Comparison of ENCODE assay signal across 24 mouse cellular contexts in the genomic region with DNA sequence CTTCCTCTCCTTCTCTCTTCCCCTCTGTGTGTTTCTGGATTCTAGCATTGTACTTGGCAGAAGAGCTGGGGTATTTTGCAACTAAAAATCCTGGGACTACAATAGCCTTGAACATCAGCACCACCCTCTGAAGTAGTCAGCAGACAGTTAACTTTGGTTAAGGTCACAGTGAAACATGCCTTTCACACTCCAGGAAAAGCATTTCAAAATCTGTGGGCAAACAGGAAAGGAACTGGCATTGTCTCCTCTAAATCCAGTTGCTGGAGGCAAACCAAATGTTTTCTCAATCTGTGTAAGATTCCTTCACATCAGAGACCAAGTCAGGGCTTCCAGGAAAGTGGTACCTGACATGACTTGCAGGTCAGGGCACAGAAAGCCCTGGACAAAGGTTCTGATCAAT.
A peak's percentile ranks its signal among the peaks of the same experiment; 100 is the strongest.
DNase-seq lines count a peak whose midpoint lies in the region; ATAC-seq and TF ChIP-seq lines count a peak whose summit lies in the region.
"Had no signal": no experiment of that assay in that cellular context is flagged by ENCODE, and none has a peak within 500 bp of the region (broad histone marks: within the 10 kb centered on the region; RNA-seq: fewer than 3 reads in every experiment).

No protein-coding gene starts in this region.

- H3K36me3 ChIP-seq in liver, postnatal 0 days (replicated peaks; ENCODE audit: insufficient read depth, low read length) = no peaks in the 10 kb centered on the region
- H3K36me3 ChIP-seq in liver, embryonic 12.5 days = no peaks in the 10 kb centered on the region
- H3K36me3 ChIP-seq in intestine, embryonic 16.5 days (ENCODE audit: control insufficient read depth, insufficient read depth, low read length) = no peaks in the 10 kb centered on the region
- H3K36me3 ChIP-seq: forebrain, embryonic 12.5 days; heart, embryonic 15.5 days; hindbrain, embryonic 15.5 days; limb, embryonic 13.5 days had no signal

- no peaks in the 10 kb centered on the region for H3K27me3 ChIP-seq in liver, postnatal 0 days (ENCODE audit: insufficient read depth, low read length)
- H3K27me3 ChIP-seq in liver, embryonic 12.5 days (replicated peaks) = no peaks in the 10 kb centered on the region
- no peaks in the 10 kb centered on the region for H3K27me3 ChIP-seq in Patski
- H3K27me3 ChIP-seq in intestine, embryonic 16.5 days (replicated peaks; ENCODE audit: control insufficient read depth, insufficient read depth, low read length) = no peaks in the 10 kb centered on the region
- H3K27me3 ChIP-seq: forebrain, embryonic 12.5 days; heart, embryonic 15.5 days; hindbrain, embryonic 15.5 days; limb, embryonic 13.5 days had no signal

- H3K9me3 ChIP-seq in liver, postnatal 0 days (ENCODE audit: low read length) = no peaks in the 10 kb centered on the region
- H3K9me3 ChIP-seq in liver, embryonic 12.5 days (replicated peaks) = no peaks in the 10 kb centered on the region
- H3K9me3 ChIP-seq in intestine, embryonic 16.5 days (ENCODE audit: control insufficient read depth, low read length) = no peaks in the 10 kb centered on the region
- H3K9me3 ChIP-seq: forebrain, embryonic 12.5 days; heart, embryonic 15.5 days; hindbrain, embryonic 15.5 days; limb, embryonic 13.5 days had no signal

- no peak overlapping the region for H3K4me3 ChIP-seq in liver, postnatal 0 days (ENCODE audit: low read depth, low read length)
- H3K4me3 ChIP-seq in liver, embryonic 12.5 days = no peak overlapping the region
- H3K4me3 ChIP-seq in intestine, embryonic 16.5 days (ENCODE audit: low read length) = no peak overlapping the region
- H3K4me3 ChIP-seq: forebrain, embryonic 12.5 days; heart, embryonic 15.5 days; hindbrain, embryonic 15.5 days; limb, embryonic 13.5 days had no signal

- peak; percentile 58; the same call in 1 of the 2 replicates for TF ChIP-seq EP300 in liver, postnatal 0 days (IDR thresholded peaks at IDR 0.05; ENCODE audit: low read depth)

- POLR2A ChIA-PET in Patski (lab: Charles Lee) = no interaction called here

- no peak overlapping the region for H3K9ac ChIP-seq in liver, postnatal 0 days (replicated peaks)
- H3K9ac ChIP-seq in liver, embryonic 12.5 days = no peak overlapping the region
- no peak overlapping the region for H3K9ac ChIP-seq in intestine, embryonic 16.5 days (ENCODE audit: low read depth, low read length)
- H3K9ac ChIP-seq: forebrain, embryonic 12.5 days; heart, embryonic 15.5 days; hindbrain, embryonic 15.5 days; limb, embryonic 13.5 days; lung, embryonic 14.5 days had no signal

- no peak for TF ChIP-seq CTCF in liver, postnatal 0 days (IDR thresholded peaks at IDR 0.05; ENCODE audit: low read depth)
- TF ChIP-seq CTCF in Patski (IDR thresholded peaks at IDR 0.05) = no peak

- peak overlapping the region; percentile 77 for H3K27ac ChIP-seq in liver, postnatal 0 days (ENCODE audit: low read depth)
- H3K27ac ChIP-seq in liver, embryonic 12.5 days = no peak overlapping the region
- 0 out of 2 replicates have a peak overlapping the region, but pooled peaks have one; percentile 24 for H3K27ac ChIP-seq in intestine, embryonic 16.5 days (ENCODE audit: low read length)
- H3K27ac ChIP-seq: forebrain, embryonic 12.5 days; heart, embryonic 15.5 days; hindbrain, embryonic 15.5 days; kidney, postnatal 0 days; limb, embryonic 13.5 days had no signal

- peak; percentile 91 for ATAC-seq in liver, postnatal 0 days
- ATAC-seq in liver, embryonic 12.5 days = no peak
- ATAC-seq in Patski = peak; percentile 21
- ATAC-seq in intestine, embryonic 16.5 days = no peak
- ATAC-seq: CD4-positive, CD25-positive, alpha-beta regulatory T cell, adult 4 months; midbrain, embryonic 16.5 days had no signal

- H3K4me1 ChIP-seq in liver, postnatal 0 days (ENCODE audit: insufficient read depth) = peaks cover 4% of the 10 kb centered on the region; the same call in 1 of the 2 replicates
- no peaks in the 10 kb centered on the region for H3K4me1 ChIP-seq in liver, embryonic 12.5 days
- H3K4me1 ChIP-seq in intestine, embryonic 16.5 days (ENCODE audit: control insufficient read depth, insufficient read depth, low read length) = peaks cover 3% of the 10 kb centered on the region; the same call in 1 of the 2 replicates
- H3K4me1 ChIP-seq: forebrain, embryonic 12.5 days; heart, embryonic 15.5 days; hindbrain, embryonic 15.5 days; limb, embryonic 13.5 days had no signal

- no peak overlapping the region for H3K4me2 ChIP-seq in liver, postnatal 0 days (ENCODE audit: low read depth, low read length)
- H3K4me2 ChIP-seq in liver, embryonic 12.5 days = no peak overlapping the region
- no peak overlapping the region for H3K4me2 ChIP-seq in intestine, embryonic 16.5 days (ENCODE audit: low read depth, low read length)
- H3K4me2 ChIP-seq: forebrain, embryonic 12.5 days; heart, embryonic 15.5 days; hindbrain, embryonic 15.5 days; limb, embryonic 13.5 days; lung, embryonic 14.5 days had no signal

- CTCF ChIA-PET in Patski (lab: Charles Lee) = interaction anchor here (0.6 kb wide), 1 partner anchor 9 kb away, joined by 3 read pairs; no protein-coding TSS in a partner anchor

- peak; percentile 77 for DNase-seq in adrenal gland, adult 2 months
- no peak for DNase-seq in adrenal gland, postnatal 25 days
- no peak for DNase-seq in liver, postnatal 0 days
- DNase-seq in Patski (ENCODE audit: low read depth, low spot score) = no peak
- no peak for DNase-seq in frontal cortex, postnatal 14 days (ENCODE audit: low spot score in 2 of 2)
- DNase-seq: cerebellum, adult 18-20 months; cerebellum, postnatal 36 days; gastrocnemius, postnatal 10 days; heart, adult 18-20 months; heart, postnatal 4 days; kidney, adult 11 months; lung, embryonic 14.5 days; retina, postnatal 1 day; right cerebral cortex, postnatal 4 days; thymus, postnatal 25 days had no signal

- in situ Hi-C loops in Patski (cut with MboI; ENCODE audit: low pct_unique_long_range_greater_than_20kb) = no loop called here

Comparison
In these comparisons a context has a peak if more than half of its experiments do, and no peak if none do; other contexts are left out.
1. ATAC-seq: peak in liver, postnatal 0 days (single experiment) and Patski (single experiment); none in liver, embryonic 12.5 days (single experiment) and intestine, embryonic 16.5 days (single experiment).